Mouse (Mus musculus) thymus, adult 2 months (tissue): ENCODE results near the gene Serpina1d.
"Not testable (repeated sequence)": the region's sequence is repeated elsewhere in the genome, so short reads cannot be mapped to it uniquely, and the experiment has no call there.

ENCODE experiments used
- CTCF ChIP-seq: fragments of 200-500 bp; IDR thresholded peaks from 2 replicates; pipeline ENCODE4 v1.5.1; 2012; ENCODE audit warnings: mild to moderate bottlenecking, control low read depth, low read length, moderate library complexity, borderline replicate concordance; ENCODE audit not compliant: control insufficient read depth, poor library complexity, insufficient read depth; ENCODE audit errors: extremely low read depth
- POLR2A ChIP-seq: fragments of 200-500 bp; IDR thresholded peaks from 2 replicates; pipeline ENCODE4 v1.6.1; 2012; ENCODE audit warnings: mild to moderate bottlenecking, low read length, control low read depth, moderate library complexity; ENCODE audit not compliant: control insufficient read depth, poor library complexity, insufficient read depth; ENCODE audit errors: extremely low read depth

DNA sequence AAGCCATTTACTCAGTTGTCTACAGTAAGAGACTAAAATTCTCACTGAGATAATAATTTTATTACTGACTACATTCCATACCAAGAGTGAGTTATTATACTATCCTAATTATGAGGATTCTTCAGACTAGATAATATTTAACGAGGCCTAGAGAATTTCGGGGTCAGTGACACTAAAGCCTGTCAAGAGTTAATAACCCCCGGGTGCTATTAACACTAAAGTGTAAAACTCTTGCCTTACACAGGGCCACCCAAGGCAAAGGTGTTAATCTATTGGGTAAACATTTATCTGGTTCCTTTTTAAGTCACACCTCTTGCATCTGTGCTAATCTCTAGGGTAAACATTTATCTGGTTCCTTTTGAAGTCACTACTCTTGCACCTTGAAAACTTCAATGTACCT is 13.1 kb downstream of the Serpina1d start:
- TF ChIP-seq POLR2A, CTCF: not testable (repeated sequence)
